Mouse (Mus musculus): ENCODE measurements around the gene Lman1l. TPM values are rescaled to one million over a fixed set of nuclear protein-coding genes. Genes with fewer than 3 reads are reported as not detected.

The Lman1l gene
- polyA plus RNA-seq (2012; ENCODE audit: insufficient read depth, insufficient read length, missing spikeins), result not detected in 2 replicates

GRCm38 (mm10) chr9:57620674-57621073, at the start of gene Lman1l:
TSS of gene Lman1l (minus strand) at chr9:57620774.
- no peak within 1 kb of the TSS for H3K27ac ChIP-seq (ENCODE audit: insufficient read depth, low read depth, low read length)
- no peak within 1 kb of the TSS for H3K4me3 ChIP-seq (ENCODE audit: insufficient read depth, low read length)
- TF ChIP-seq POLR2A (IDR thresholded peaks at IDR 0.05; ENCODE audit: borderline replicate concordance, low read depth, low read length) (no peak), CTCF (IDR thresholded peaks at IDR 0.05; ENCODE audit: low read depth, low read length) (no peak)
- H3K4me1 ChIP-seq (ENCODE audit: control insufficient read depth, insufficient read depth, low read length), result no peaks in the 10 kb centered on the region

DNA sequence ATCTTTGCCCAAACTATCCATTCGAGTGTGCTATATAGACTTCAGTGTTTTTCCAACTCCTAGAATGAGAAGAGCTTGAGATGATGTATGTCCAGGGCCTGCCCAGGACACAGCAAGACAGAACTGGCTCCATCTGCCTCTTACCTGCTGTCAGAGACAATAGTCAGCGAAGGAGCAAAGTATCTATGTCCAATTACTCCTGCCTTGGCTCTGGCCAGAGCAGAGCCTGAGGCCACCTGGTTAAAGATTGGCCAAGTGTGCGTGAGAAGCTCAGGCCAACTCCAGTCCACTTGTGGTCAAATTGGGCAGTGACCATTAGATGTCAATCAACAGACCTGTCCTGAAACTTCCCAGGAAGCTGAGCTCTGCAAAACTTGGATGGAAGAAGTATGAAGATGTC, 49.0 kb upstream of the Lman1l start:
- no peak overlapping the region for H3K4me3 ChIP-seq (ENCODE audit: insufficient read depth, low read length)
- H3K4me1 ChIP-seq (ENCODE audit: control insufficient read depth, insufficient read depth, low read length), result no peaks in the 10 kb centered on the region
- TF ChIP-seq CTCF (IDR thresholded peaks at IDR 0.05; ENCODE audit: low read depth, low read length) (no peak), POLR2A (IDR thresholded peaks at IDR 0.05; ENCODE audit: borderline replicate concordance, low read depth, low read length) (no peak)
- no peak overlapping the region for H3K27ac ChIP-seq (ENCODE audit: insufficient read depth, low read depth, low read length)

DNA sequence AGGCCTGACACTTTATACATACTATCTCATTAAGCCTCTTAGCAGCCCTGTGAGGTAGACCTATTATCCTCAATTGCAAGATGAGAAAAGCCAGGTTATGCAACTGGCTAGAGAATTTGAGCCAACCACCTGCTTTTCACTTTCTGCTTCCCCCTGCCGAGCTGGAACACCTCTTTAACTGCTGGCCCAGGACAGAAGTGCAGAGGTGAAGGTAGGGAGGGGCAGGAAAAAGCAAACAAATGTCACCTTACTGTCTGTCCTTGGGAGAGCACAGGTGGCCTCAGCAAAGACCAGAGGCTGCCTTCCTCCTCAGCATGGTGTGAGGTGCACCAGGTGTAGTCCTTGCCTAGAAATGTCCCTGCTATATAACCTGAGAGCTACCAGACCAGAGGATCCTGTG, 47.7 kb upstream of the Lman1l start:
- Histone ChIP-seq H3K4me3 (ENCODE audit: insufficient read depth, low read length) (no peak overlapping the region), H3K4me1 (ENCODE audit: control insufficient read depth, insufficient read depth, low read length) (no peaks in the 10 kb centered on the region), H3K27ac (ENCODE audit: insufficient read depth, low read depth, low read length) (no peak overlapping the region)
- no peak for TF ChIP-seq CTCF (IDR thresholded peaks at IDR 0.05; ENCODE audit: low read depth, low read length)

DNA sequence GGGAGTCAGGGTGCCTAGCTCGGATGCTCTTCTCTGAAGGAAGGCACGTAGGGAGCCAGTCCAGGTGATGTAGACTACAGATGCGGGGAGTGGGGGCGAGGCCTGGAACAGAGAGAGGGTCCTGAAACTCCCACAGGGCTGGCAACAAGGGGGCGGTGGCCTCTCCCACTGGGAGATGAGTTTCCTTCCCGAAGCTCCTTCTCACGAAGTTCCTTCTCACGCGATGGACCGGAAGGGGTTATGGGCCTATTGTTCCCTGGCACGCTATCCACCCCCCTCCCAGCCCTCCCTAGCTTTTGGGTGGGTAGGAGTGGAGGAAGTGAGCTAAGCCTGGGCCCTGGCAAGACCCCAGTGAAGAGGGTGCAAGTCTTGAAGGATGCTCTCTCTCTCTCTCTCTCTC, 47.2 kb upstream of the Lman1l start:
- Histone ChIP-seq H3K27ac (ENCODE audit: insufficient read depth, low read depth, low read length) (no peak overlapping the region), H3K4me3 (ENCODE audit: insufficient read depth, low read length) (no peak overlapping the region), H3K4me1 (ENCODE audit: control insufficient read depth, insufficient read depth, low read length) (no peaks in the 10 kb centered on the region)
- TF ChIP-seq CTCF (IDR thresholded peaks at IDR 0.05; ENCODE audit: low read depth, low read length) (no peak), POLR2A (IDR thresholded peaks at IDR 0.05; ENCODE audit: borderline replicate concordance, low read depth, low read length) (no peak)

GRCm38 (mm10) chr9:57667136-57667535, 46.6 kb upstream of the Lman1l start:
- no peak overlapping the region for H3K4me3 ChIP-seq (ENCODE audit: insufficient read depth, low read length)
- TF ChIP-seq POLR2A (IDR thresholded peaks at IDR 0.05; ENCODE audit: borderline replicate concordance, low read depth, low read length) (no peak), CTCF (IDR thresholded peaks at IDR 0.05; ENCODE audit: low read depth, low read length) (no peak)
- H3K4me1 ChIP-seq (ENCODE audit: control insufficient read depth, insufficient read depth, low read length), result no peaks in the 10 kb centered on the region
- no peak overlapping the region for H3K27ac ChIP-seq (ENCODE audit: insufficient read depth, low read depth, low read length)

- Histone ChIP-seq H3K4me1 (ENCODE audit: control insufficient read depth, insufficient read depth, low read length) (no peaks in the 10 kb centered on the region), H3K4me3 (ENCODE audit: insufficient read depth, low read length) (no peak overlapping the region), H3K27ac (ENCODE audit: insufficient read depth, low read depth, low read length) (no peak overlapping the region)
- no peak for TF ChIP-seq CTCF (IDR thresholded peaks at IDR 0.05; ENCODE audit: low read depth, low read length)
- no peak for TF ChIP-seq POLR2A (IDR thresholded peaks at IDR 0.05; ENCODE audit: borderline replicate concordance, low read depth, low read length)
Observed at GRCm38 (mm10) chr9:57666536-57666935, 46.0 kb upstream of the Lman1l start.

- Histone ChIP-seq H3K4me1 (ENCODE audit: control insufficient read depth, insufficient read depth, low read length) (no peaks in the 10 kb centered on the region), H3K4me3 (ENCODE audit: insufficient read depth, low read length) (no peak overlapping the region), H3K27ac (ENCODE audit: insufficient read depth, low read depth, low read length) (no peak overlapping the region)
- TF ChIP-seq POLR2A (IDR thresholded peaks at IDR 0.05; ENCODE audit: borderline replicate concordance, low read depth, low read length), result no peak
- no peak for TF ChIP-seq CTCF (IDR thresholded peaks at IDR 0.05; ENCODE audit: low read depth, low read length)
Observed at GRCm38 (mm10) chr9:57664616-57665015, 44.0 kb upstream of the Lman1l start.

GRCm38 (mm10) chr9:57661552-57661951, 41.0 kb upstream of the Lman1l start:
- H3K27ac ChIP-seq (ENCODE audit: insufficient read depth, low read depth, low read length), result no peak overlapping the region
- no peak overlapping the region for H3K4me3 ChIP-seq (ENCODE audit: insufficient read depth, low read length)
- H3K4me1 ChIP-seq (ENCODE audit: control insufficient read depth, insufficient read depth, low read length), result no peaks in the 10 kb centered on the region
- TF ChIP-seq POLR2A (IDR thresholded peaks at IDR 0.05; ENCODE audit: borderline replicate concordance, low read depth, low read length) (no peak), CTCF (IDR thresholded peaks at IDR 0.05; ENCODE audit: low read depth, low read length) (no peak)

DNA sequence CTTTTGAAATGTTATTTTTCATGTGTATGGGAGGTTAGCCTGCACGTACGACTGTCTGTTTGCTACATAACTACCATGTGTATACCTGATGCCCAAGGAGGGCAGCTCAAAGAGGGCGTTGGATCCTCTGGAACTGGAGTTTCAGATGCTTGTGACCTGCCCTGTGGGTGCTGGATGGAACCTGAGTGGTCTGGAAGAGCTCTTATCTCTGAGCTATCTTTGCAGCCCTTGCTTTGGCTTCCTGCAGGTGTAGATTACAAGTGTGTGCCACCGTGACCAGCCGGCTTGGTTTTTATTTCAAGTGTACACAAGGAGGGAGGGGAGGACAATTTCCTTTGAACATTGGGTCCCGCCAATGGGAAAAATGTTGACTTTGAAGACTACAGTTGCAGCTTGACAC, 39.9 kb upstream of the Lman1l start:
- H3K27ac ChIP-seq (ENCODE audit: insufficient read depth, low read depth, low read length), result no peak overlapping the region
- no peak overlapping the region for H3K4me3 ChIP-seq (ENCODE audit: insufficient read depth, low read length)
- TF ChIP-seq POLR2A (IDR thresholded peaks at IDR 0.05; ENCODE audit: borderline replicate concordance, low read depth, low read length) (no peak), CTCF (IDR thresholded peaks at IDR 0.05; ENCODE audit: low read depth, low read length) (no peak)
- H3K4me1 ChIP-seq (ENCODE audit: control insufficient read depth, insufficient read depth, low read length), result peaks cover 4% of the 10 kb centered on the region; the same call in 1 of the 2 replicates

DNA sequence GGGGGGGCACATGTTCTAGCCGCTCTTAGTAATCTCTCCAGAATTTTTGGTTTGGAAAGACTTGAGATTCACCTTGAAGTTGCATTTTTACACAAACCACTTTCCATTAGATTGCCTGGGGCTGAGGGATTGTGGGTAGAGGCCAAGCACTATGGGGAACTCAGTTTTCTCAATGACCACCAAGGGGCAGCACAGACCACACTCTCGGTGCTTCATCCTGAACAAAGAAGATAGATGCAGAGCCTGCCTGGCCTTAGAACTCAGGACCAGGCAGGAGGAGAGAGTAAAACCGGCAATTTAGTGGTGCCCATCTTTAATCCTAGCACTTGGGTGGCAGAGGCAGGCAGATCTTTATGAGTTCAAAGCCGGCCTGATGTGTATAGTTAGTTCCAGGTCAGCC, 39.2 kb upstream of the Lman1l start:
- Histone ChIP-seq H3K27ac (ENCODE audit: insufficient read depth, low read depth, low read length) (no peak overlapping the region), H3K4me3 (ENCODE audit: insufficient read depth, low read length) (no peak overlapping the region), H3K4me1 (ENCODE audit: control insufficient read depth, insufficient read depth, low read length) (peaks cover 4% of the 10 kb centered on the region; the same call in 1 of the 2 replicates)
- TF ChIP-seq CTCF (IDR thresholded peaks at IDR 0.05; ENCODE audit: low read depth, low read length) (peak; percentile 55), POLR2A (IDR thresholded peaks at IDR 0.05; ENCODE audit: borderline replicate concordance, low read depth, low read length) (no peak)

GRCm38 (mm10) chr9:57658970-57659369, 38.4 kb upstream of the Lman1l start:
- Histone ChIP-seq H3K4me1 (ENCODE audit: control insufficient read depth, insufficient read depth, low read length) (peaks cover 4% of the 10 kb centered on the region; the same call in 1 of the 2 replicates), H3K4me3 (ENCODE audit: insufficient read depth, low read length) (no peak overlapping the region), H3K27ac (ENCODE audit: insufficient read depth, low read depth, low read length) (no peak overlapping the region)
- TF ChIP-seq CTCF (IDR thresholded peaks at IDR 0.05; ENCODE audit: low read depth, low read length) (no peak), POLR2A (IDR thresholded peaks at IDR 0.05; ENCODE audit: borderline replicate concordance, low read depth, low read length) (no peak)
